Mouse (Mus musculus) lung, postnatal 0 days (tissue): Measurements from ENCODE around the gene Socs2. TPM values are rescaled to one million over a fixed set of nuclear protein-coding genes. Genes with fewer than 3 reads are reported as not detected.

Source experiments
- ATAC-seq: fragments of 200-750 bp; cut with Nextera tagmentation; 2 replicates; pipeline ENCODE4 v1.8.0; 2017; ENCODE audit warnings: moderate library complexity
- DNase-seq: peaks from one replicate; pipeline ENCODE4 v3.0.0-alpha.2; 2016; ENCODE audit warnings: low spot score
- H3K27ac ChIP-seq: fragments of 300-500 bp; sonication (generic); 2 replicates; pipeline ENCODE4 v1.5.1; 2014; ENCODE audit warnings: antibody characterized with exemption, mild to moderate bottlenecking, low read length, mixed read lengths
- H3K27me3 ChIP-seq: fragments of 300-500 bp; sonication (generic); replicated peaks from 2 replicates; pipeline ENCODE4 v1.6.1; 2014; ENCODE audit warnings: low read length, mixed read lengths; ENCODE audit not compliant: insufficient read depth
- H3K36me3 ChIP-seq: fragments of 300-500 bp; sonication (generic); 2 replicates; pipeline ENCODE4 v1.6.1; 2014; ENCODE audit warnings: low read length, mixed read lengths; ENCODE audit not compliant: insufficient read depth
- H3K4me1 ChIP-seq: fragments of 300-500 bp; sonication (generic); 2 replicates; pipeline ENCODE4 v1.6.1; 2014; ENCODE audit warnings: antibody characterized with exemption, low read depth, low read length, mixed read lengths; ENCODE audit not compliant: insufficient read depth
- H3K4me2 ChIP-seq: fragments of 300-500 bp; sonication (generic); replicated peaks from 2 replicates; pipeline ENCODE4 v1.6.1; 2014; ENCODE audit warnings: low read depth, mild to moderate bottlenecking, low read length, moderate library complexity, mixed read lengths
- H3K4me3 ChIP-seq: fragments of 300-500 bp; sonication (generic); 2 replicates; pipeline ENCODE4 v1.5.1; 2014; ENCODE audit warnings: low read depth, low read length
- H3K9ac ChIP-seq: fragments of 300-500 bp; sonication (generic); replicated peaks from 2 replicates; pipeline ENCODE4 v1.6.1; 2014; ENCODE audit warnings: low read depth, mild to moderate bottlenecking
- H3K9me3 ChIP-seq: fragments of 300-500 bp; sonication (generic); 2 replicates; pipeline ENCODE4 v1.6.1; 2016; ENCODE audit warnings: low read length, mixed read lengths
- CTCF ChIP-seq: IDR thresholded peaks from 2 replicates; pipeline ENCODE4 v1.5.1; 2016; ENCODE audit warnings: antibody characterized with exemption, mild to moderate bottlenecking
- EP300 ChIP-seq: IDR thresholded peaks from 2 replicates; pipeline ENCODE4 v1.6.1; 2016; ENCODE audit warnings: antibody characterized with exemption, mild to moderate bottlenecking, control low read depth
- WGBS: fragments of 180-500 bp; shearing (Covaris S2); extraction: QIAGEN DNeasy Blood & Tissue Kit; methylation state at CpG from one replicate; pipeline ENCODE4 v1.1.7; 2014; 5-methylcytosine and 5-hydroxymethylcytosine counted together
- polyA plus RNA-seq: library from polyadenylated mRNA; unstranded; fragments of >200 nt; fragmentation: Nextera tagmentation; extraction: Ambion mirVana; gene quantifications from 2 replicates; pipeline ENCODE4 v1.2.1, GENCODE M21; 2015

Socs2 gene
- polyA plus RNA-seq, 1 experiment from 2014 or later, result 396 TPM

- Histone ChIP-seq H3K27ac (peak overlapping the region; percentile 55; the same call in 1 of the 2 replicates), H3K4me2 (peak overlapping the region; percentile 44), H3K4me1 (peaks cover 14% of the 10 kb centered on the region; the same call in 1 of the 2 replicates), H3K9ac (no peak overlapping the region), H3K36me3 (0 out of 2 replicates have a peak, but pooled peaks cover 6% of the 10 kb centered on the region), H3K27me3 (no peaks in the 10 kb centered on the region), H3K9me3 (no peaks in the 10 kb centered on the region), H3K4me3 (peak overlapping the region; percentile 8)
- TF ChIP-seq CTCF (peak; percentile 38; the same call in 1 of the 2 replicates), EP300 (no peak)
- peak; percentile 82 for DNase-seq
- peak; percentile 84 for ATAC-seq
- WGBS, result 9% methylated on average over 15 of the region's 18 CpGs
These were observed 18.5 kb downstream of the Socs2 start for GRCm38 (mm10) chr10:95398489-95398888.

GRCm38 (mm10) chr10:95397191-95397835 is 19.7 kb downstream of the Socs2 start:
- no peak for TF ChIP-seq CTCF
- no peak for TF ChIP-seq EP300
- Histone ChIP-seq H3K4me3 (no peak overlapping the region), H3K36me3 (0 out of 2 replicates have a peak, but pooled peaks cover 6% of the 10 kb centered on the region), H3K27ac (peak overlapping the region; percentile 20; the same call in 1 of the 2 replicates), H3K27me3 (no peaks in the 10 kb centered on the region), H3K9me3 (no peaks in the 10 kb centered on the region), H3K9ac (no peak overlapping the region), H3K4me2 (no peak overlapping the region), H3K4me1 (peaks cover 14% of the 10 kb centered on the region; the same call in 1 of the 2 replicates)
- ATAC-seq (no peak), DNase-seq (no peak)
- 75% methylated on average over 7 of the region's 7 CpGs for WGBS

GRCm38 (mm10) chr10:95396356-95396755 is 20.6 kb downstream of the Socs2 start:
- DNase-seq (peak; percentile 61), ATAC-seq (no peak)
- no peak for TF ChIP-seq CTCF
- no peak for TF ChIP-seq EP300
- Histone ChIP-seq H3K9me3 (no peaks in the 10 kb centered on the region), H3K4me3 (no peak overlapping the region), H3K9ac (no peak overlapping the region), H3K36me3 (no peaks in the 10 kb centered on the region), H3K4me1 (peaks cover 14% of the 10 kb centered on the region; the same call in 1 of the 2 replicates), H3K27me3 (no peaks in the 10 kb centered on the region), H3K4me2 (no peak overlapping the region), H3K27ac (no peak overlapping the region)
- WGBS, result 49% methylated on average over 8 of the region's 8 CpGs

GRCm38 (mm10) chr10:95394819-95395812 is 21.9 kb downstream of the Socs2 start:
- ATAC-seq (0 out of 2 replicates have a peak, but pooled peaks have one; percentile 4), DNase-seq (peak; percentile 79)
- H3K4me3 ChIP-seq, result peak overlapping the region; percentile 31
- H3K4me2 ChIP-seq, result peak overlapping the region; percentile 67
- no peak for TF ChIP-seq CTCF
- no peak; the same call in 1 of the 2 replicates for TF ChIP-seq EP300
- H3K27me3 ChIP-seq, result no peaks in the 10 kb centered on the region
- H3K9me3 ChIP-seq, result no peaks in the 10 kb centered on the region
- H3K4me1 ChIP-seq, result peaks cover 14% of the 10 kb centered on the region; the same call in 1 of the 2 replicates
- H3K36me3 ChIP-seq, result no peaks in the 10 kb centered on the region
- peak overlapping the region; percentile 88 for H3K27ac ChIP-seq
- H3K9ac ChIP-seq, result peak overlapping the region; percentile 42
- WGBS, result 15% methylated on average over 25 of the region's 25 CpGs

- DNase-seq (no peak), ATAC-seq (no peak)
- H3K27ac ChIP-seq, result no peak overlapping the region
- no peaks in the 10 kb centered on the region for H3K27me3 ChIP-seq
- H3K36me3 ChIP-seq, result no peaks in the 10 kb centered on the region
- TF ChIP-seq EP300 (no peak), CTCF (no peak)
- no peaks in the 10 kb centered on the region for H3K9me3 ChIP-seq
- WGBS, result 81% methylated on average over 8 of the region's 8 CpGs
- no peak overlapping the region for H3K9ac ChIP-seq
- no peak overlapping the region for H3K4me3 ChIP-seq
- H3K4me1 ChIP-seq, result peaks cover 17% of the 10 kb centered on the region; the same call in 1 of the 2 replicates
- H3K4me2 ChIP-seq, result no peak overlapping the region
These were observed 24.9 kb downstream of the Socs2 start for GRCm38 (mm10) chr10:95392073-95392472.

GRCm38 (mm10) chr10:95390871-95391270 is 26.1 kb downstream of the Socs2 start:
- no peak for ATAC-seq
- Histone ChIP-seq H3K9ac (no peak overlapping the region), H3K4me3 (no peak overlapping the region), H3K4me1 (peaks cover 13% of the 10 kb centered on the region; the same call in 1 of the 2 replicates), H3K9me3 (no peaks in the 10 kb centered on the region), H3K27me3 (no peaks in the 10 kb centered on the region), H3K4me2 (no peak overlapping the region), H3K36me3 (no peaks in the 10 kb centered on the region), H3K27ac (no peak overlapping the region)
- no peak for DNase-seq
- no peak for TF ChIP-seq CTCF
- TF ChIP-seq EP300, result no peak
- 92% methylated on average over 9 of the region's 9 CpGs for WGBS
